Mouse (Mus musculus) kidney, postnatal 0 days (tissue): ENCODE results near the gene Rapgefl1. TPM values are rescaled to one million over a fixed set of nuclear protein-coding genes. Genes with fewer than 3 reads are reported as not detected.
A peak's percentile ranks its signal among the peaks of the same experiment; 100 is the strongest.

Experiments used
- ATAC-seq: fragments of 200-750 bp; cut with Nextera tagmentation; replicated peaks from 2 replicates; pipeline ENCODE4 v1.8.0; 2017; ENCODE audit warnings: low read depth, moderate number of reproducible peaks, moderate TSS enrichment, moderate library complexity; ENCODE audit not compliant: low FRiP score
- DNase-seq: peaks from one replicate; pipeline ENCODE4 v3.0.0-alpha.2; 2016; ENCODE audit warnings: low spot score
- H3K27ac ChIP-seq: fragments of 300-500 bp; sonication (generic); 2 replicates; pipeline ENCODE4 v1.5.1; 2014; ENCODE audit warnings: mild to moderate bottlenecking
- H3K27me3 ChIP-seq: fragments of 300-500 bp; sonication (generic); 2 replicates; pipeline ENCODE4 v1.6.1; 2014; ENCODE audit warnings: low read length, mixed read lengths; ENCODE audit not compliant: insufficient read depth
- H3K36me3 ChIP-seq: fragments of 300-500 bp; sonication (generic); 2 replicates; pipeline ENCODE4 v1.6.1; 2014; ENCODE audit warnings: low read length, mixed read lengths; ENCODE audit not compliant: insufficient read depth
- H3K4me1 ChIP-seq: fragments of 300-500 bp; sonication (generic); replicated peaks from 2 replicates; pipeline ENCODE4 v1.6.1; 2014; ENCODE audit warnings: antibody characterized with exemption, low read length, mixed read lengths; ENCODE audit not compliant: insufficient read depth
- H3K4me2 ChIP-seq: fragments of 300-500 bp; sonication (generic); 2 replicates; pipeline ENCODE4 v1.6.1; 2014; ENCODE audit warnings: mild to moderate bottlenecking, low read length, moderate library complexity, mixed read lengths
- H3K4me3 ChIP-seq: fragments of 300-500 bp; sonication (generic); replicated peaks from 2 replicates; pipeline ENCODE4 v1.5.1; 2014; ENCODE audit warnings: low read depth, low read length
- H3K9ac ChIP-seq: fragments of 300-500 bp; sonication (generic); 2 replicates; pipeline ENCODE4 v1.6.1; 2014; ENCODE audit warnings: low read depth, low read length
- H3K9me3 ChIP-seq: fragments of 300-500 bp; sonication (generic); replicated peaks from 2 replicates; pipeline ENCODE4 v1.6.1; 2016; ENCODE audit warnings: low read length, inconsistent platforms, mixed read lengths
- CTCF ChIP-seq: IDR thresholded peaks from 2 replicates; pipeline ENCODE4 v1.5.1; 2016; ENCODE audit warnings: antibody characterized with exemption, low read depth, mild to moderate bottlenecking, moderate library complexity
- WGBS: fragments of 180-500 bp; shearing (Covaris S2); extraction: QIAGEN DNeasy Blood & Tissue Kit; methylation state at CpG from one replicate; pipeline ENCODE4 v1.1.7; 2014; 5-methylcytosine and 5-hydroxymethylcytosine counted together
- polyA plus RNA-seq: library from polyadenylated mRNA; unstranded; fragments of >200 nt; fragmentation: Nextera tagmentation; extraction: Ambion mirVana; gene quantifications from 2 replicates; pipeline ENCODE4 v1.2.1, GENCODE M21; 2015

Gene Rapgefl1
- polyA plus RNA-seq, 1 experiment from 2014 or later: 1.0 TPM

DNA sequence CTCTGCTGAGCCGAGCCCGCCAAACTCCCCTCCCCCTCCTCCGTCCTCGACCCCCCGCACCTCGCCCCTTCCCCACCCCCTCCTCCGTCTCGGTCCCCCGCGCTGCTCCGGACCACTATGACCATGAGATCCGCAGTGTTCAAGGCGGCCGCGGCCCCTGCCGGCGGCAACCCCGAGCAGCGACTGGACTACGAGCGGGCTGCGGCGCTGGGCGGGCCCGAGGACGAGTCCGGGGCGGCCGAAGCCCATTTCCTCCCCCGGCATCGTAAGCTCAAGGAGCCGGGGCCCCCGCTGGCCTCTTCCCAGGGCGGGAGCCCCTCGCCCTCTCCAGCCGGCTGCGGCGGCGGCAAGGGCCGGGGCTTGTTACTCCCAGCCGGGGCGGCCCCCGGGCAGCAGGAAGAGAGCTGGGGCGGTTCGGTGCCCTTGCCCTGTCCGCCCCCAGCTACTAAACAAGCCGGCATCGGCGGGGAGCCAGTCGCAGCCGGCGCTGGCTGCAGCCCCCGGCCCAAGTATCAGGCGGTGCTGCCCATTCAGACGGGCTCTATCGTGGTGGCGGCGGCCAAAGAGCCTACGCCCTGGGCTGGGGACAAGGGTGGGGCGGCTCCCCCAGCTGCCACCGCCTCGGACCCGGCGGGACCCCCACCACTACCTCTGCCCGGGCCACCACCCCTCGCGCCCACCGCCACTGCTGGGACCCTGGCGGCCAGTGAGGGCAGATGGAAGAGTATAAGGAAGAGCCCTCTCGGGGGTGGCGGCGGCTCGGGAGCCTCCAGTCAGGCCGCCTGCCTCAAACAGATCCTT lies 40.7 kb upstream of the Rapgefl1 start:
- Histone ChIP-seq H3K4me1 (peaks cover 23% of the 10 kb centered on the region), H3K27ac (peak overlapping the region; percentile 99), H3K27me3 (no peaks in the 10 kb centered on the region), H3K9me3 (no peaks in the 10 kb centered on the region), H3K9ac (peak overlapping the region; percentile 99), H3K4me3 (peak overlapping the region; percentile 100), H3K36me3 (peaks cover 17% of the 10 kb centered on the region; the same call in 1 of the 2 replicates), H3K4me2 (peak overlapping the region; percentile 78)
- 1% methylated on average over 57 of the region's 74 CpGs for WGBS
- peak; percentile 26; the same call in 1 of the 2 replicates for TF ChIP-seq CTCF
- peak; percentile 56 for ATAC-seq
- DNase-seq: peak; percentile 62

DNA sequence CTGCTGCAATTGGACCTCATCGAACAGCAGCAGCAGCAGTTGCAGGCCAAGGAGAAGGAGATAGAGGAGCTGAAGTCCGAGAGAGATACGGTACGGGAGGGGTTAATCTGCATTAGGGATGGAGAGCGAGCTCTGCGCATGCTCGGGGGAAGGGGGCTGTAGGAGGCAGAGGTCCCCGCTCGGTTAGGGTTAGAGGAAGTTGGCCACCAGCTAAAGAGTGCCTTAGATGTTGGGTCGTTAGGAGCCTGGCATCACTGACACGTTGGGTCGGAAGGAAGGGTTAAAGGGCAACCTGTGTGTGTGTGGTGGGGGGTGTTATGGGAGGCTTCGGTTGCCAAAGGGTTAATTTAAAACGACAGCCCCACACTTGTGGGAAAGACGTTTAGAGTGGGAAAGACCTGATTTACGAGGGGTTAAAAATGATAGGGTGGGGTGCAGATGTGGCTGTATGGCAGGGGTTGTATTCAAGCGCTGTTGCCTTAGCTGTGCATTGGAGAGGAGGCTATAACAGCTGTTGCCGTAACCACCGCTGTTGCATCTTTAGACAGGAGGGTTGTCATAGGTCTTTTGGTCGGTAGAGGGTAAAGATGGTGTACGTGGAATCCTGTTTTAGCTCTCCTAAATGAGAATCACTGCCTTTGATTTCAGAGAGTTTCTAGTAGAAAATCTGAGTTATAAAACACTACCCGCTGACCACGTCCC lies 39.9 kb upstream of the Rapgefl1 start:
- TF ChIP-seq CTCF: no peak
- H3K4me2 ChIP-seq: peak overlapping the region; percentile 78
- H3K27ac ChIP-seq: peak overlapping the region; percentile 99
- 1% methylated on average over 23 of the region's 23 CpGs for WGBS
- H3K4me1 ChIP-seq: peaks cover 23% of the 10 kb centered on the region
- ATAC-seq: peak; percentile 14; the same call in 1 of the 2 replicates
- peaks cover 17% of the 10 kb centered on the region; the same call in 1 of the 2 replicates for H3K36me3 ChIP-seq
- H3K27me3 ChIP-seq: no peaks in the 10 kb centered on the region
- peak overlapping the region; percentile 99 for H3K9ac ChIP-seq
- peak; percentile 91 for DNase-seq
- H3K4me3 ChIP-seq: peak overlapping the region; percentile 100
- no peaks in the 10 kb centered on the region for H3K9me3 ChIP-seq

DNA sequence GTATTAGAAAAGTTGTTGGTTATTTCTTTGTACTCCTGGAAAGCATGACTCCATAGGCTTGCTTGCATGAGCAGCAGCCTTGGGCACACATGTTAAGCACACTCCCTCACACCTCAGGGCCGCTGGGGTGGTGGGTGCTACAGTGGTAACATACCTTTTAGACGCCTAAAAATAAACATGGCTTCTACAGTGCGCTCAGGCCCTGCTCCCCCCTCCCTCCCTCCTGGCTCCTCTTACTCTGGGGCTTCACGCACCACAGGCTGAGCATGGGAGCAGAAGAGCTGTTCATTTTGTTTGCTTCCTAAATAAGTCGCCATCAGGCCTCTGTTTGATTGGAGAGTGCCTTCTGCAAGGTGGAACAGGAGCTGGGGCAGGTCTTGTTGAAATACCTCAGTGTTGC lies 39.3 kb upstream of the Rapgefl1 start:
- no peak for TF ChIP-seq CTCF
- H3K4me1 ChIP-seq: peaks cover 23% of the 10 kb centered on the region
- H3K9ac ChIP-seq: peak overlapping the region; percentile 99
- DNase-seq (peak; percentile 52), ATAC-seq (no peak)
- 3% methylated on average over 5 of the region's 5 CpGs for WGBS
- no peaks in the 10 kb centered on the region for H3K27me3 ChIP-seq
- peak overlapping the region; percentile 100 for H3K4me3 ChIP-seq
- no peaks in the 10 kb centered on the region for H3K9me3 ChIP-seq
- peak overlapping the region; percentile 78 for H3K4me2 ChIP-seq
- H3K27ac ChIP-seq: peak overlapping the region; percentile 99
- H3K36me3 ChIP-seq: peaks cover 22% of the 10 kb centered on the region; the same call in 1 of the 2 replicates

DNA sequence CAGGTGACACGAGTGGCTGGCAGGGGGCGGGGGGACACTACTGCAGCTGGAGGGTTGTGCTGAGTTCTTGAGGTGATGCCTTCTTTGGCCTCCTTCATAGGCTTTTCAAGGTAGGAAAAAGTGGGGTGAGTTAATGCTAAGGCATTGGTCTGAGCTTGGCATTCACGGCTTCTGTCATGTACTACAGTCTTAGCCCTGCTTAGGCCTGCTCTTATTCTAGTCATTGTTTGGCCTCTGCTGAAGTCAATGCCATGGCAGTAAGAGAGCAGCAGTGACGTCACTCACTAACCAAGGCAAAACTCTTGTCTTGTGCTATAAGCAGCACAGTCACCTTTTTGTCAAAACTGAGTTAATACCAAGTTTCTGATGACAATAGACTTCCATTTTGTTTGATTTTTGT lies 38.7 kb upstream of the Rapgefl1 start:
- H3K9ac ChIP-seq: peak overlapping the region; percentile 99
- H3K9me3 ChIP-seq: no peaks in the 10 kb centered on the region
- DNase-seq: no peak
- peaks cover 23% of the 10 kb centered on the region for H3K4me1 ChIP-seq
- H3K27me3 ChIP-seq: no peaks in the 10 kb centered on the region
- peaks cover 27% of the 10 kb centered on the region; the same call in 1 of the 2 replicates for H3K36me3 ChIP-seq
- 25% methylated on average over 4 of the region's 4 CpGs for WGBS
- TF ChIP-seq CTCF: no peak
- H3K4me3 ChIP-seq: peak overlapping the region; percentile 100
- H3K27ac ChIP-seq: peak overlapping the region; percentile 99
- H3K4me2 ChIP-seq: peak overlapping the region; percentile 78
- ATAC-seq: no peak

DNA sequence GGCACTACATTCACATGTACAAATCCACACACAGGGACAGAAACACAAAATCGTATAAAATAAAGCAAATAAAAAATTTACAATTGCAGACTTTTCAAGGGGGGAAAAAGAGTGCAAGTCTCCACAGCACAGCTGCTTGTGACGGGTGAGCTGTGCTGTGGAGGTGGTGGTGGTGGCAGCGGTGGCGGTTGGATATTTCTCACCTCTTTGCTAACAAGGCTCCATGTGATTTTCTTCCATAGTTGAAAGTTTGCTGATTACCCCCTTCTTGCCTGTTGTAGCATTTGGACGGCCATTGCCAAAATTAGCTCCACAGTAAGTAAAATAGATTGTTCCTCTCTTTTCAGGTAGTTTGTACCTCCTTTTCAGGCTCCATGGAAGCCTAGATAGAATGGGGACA lies 32.0 kb upstream of the Rapgefl1 start, which contains the start of gene Casc3:
Casc3 (plus strand) TSS at position 301 of the 400 bp plus-strand sequence.
- Histone ChIP-seq H3K4me3 (no peak within 1 kb of the TSS), H3K9me3 (no peaks in the 10 kb centered on the region), H3K36me3 (peaks cover 58% of the 10 kb centered on the region), H3K27me3 (no peaks in the 10 kb centered on the region), H3K9ac (no peak within 1 kb of the TSS), H3K4me2 (no peak within 1 kb of the TSS), H3K27ac (0 out of 2 replicates have a peak within 1 kb of the TSS, but pooled peaks have one; percentile 2), H3K4me1 (0 out of 2 replicates have a peak, but pooled peaks cover 3% of the 10 kb centered on the region)
- no peak for TF ChIP-seq CTCF
- DNase-seq (no peak), ATAC-seq (no peak)
- 89% methylated on average over 5 of the region's 5 CpGs for WGBS

DNA sequence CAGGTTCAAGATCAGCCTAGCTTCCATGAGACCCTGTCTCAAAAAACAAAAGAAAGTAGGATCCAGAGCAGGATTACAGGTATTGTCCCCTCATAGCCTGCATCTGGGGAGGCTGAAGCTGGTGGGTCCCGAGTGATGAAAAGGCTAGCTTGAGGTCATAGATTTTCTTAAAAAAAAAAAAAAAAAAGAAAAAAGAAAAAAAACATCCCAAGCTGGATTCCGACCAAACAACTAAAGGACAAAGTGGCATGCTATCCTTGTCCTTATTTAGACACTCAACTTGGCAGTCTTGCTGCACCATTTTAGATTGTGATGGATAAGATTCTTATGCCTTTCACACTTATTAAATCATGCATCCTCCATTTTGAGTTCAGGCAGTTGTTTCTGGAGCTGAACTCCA lies 28.2 kb upstream of the Rapgefl1 start:
- no peak overlapping the region for H3K9ac ChIP-seq
- H3K4me2 ChIP-seq: peak overlapping the region; percentile 83; the same call in 1 of the 2 replicates
- no peak for TF ChIP-seq CTCF
- H3K27me3 ChIP-seq: no peaks in the 10 kb centered on the region
- H3K4me3 ChIP-seq: no peak overlapping the region
- H3K36me3 ChIP-seq: peaks cover 39% of the 10 kb centered on the region
- no peaks in the 10 kb centered on the region for H3K9me3 ChIP-seq
- WGBS: 70% methylated on average over 2 of the region's 2 CpGs
- no peak for DNase-seq
- 0 out of 2 replicates have a peak, but pooled peaks cover 3% of the 10 kb centered on the region for H3K4me1 ChIP-seq
- peak overlapping the region; percentile 99 for H3K27ac ChIP-seq
- no peak for ATAC-seq
